Mouse (Mus musculus): ENCODE measurements at regions not wholly inside any gene's neighbourhood (a gene's known extent, or its start where the extent isn't known, plus 50 kb on each side); places are given as distances from the start of the nearest gene placed in this dataset.

DNA sequence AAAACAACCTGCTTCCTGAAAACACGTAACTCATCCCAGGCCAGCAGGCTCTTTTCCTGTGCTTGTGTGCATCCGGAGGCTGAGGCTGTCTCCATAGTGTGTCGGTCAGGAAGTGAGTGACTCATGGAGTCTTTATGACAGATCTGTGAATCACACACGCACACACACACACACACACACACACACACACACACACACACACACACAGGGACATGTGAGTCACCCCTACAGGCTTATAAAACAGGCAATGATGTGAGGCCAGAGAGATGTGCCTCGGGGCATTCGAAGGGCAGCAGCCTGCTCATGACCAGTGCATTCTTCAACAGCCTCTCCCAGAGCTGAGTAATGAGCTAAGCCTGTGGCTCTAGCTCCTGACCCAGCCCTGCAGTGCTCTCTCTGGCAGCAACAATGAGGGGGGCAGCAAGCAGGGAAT lies 97.5 kb upstream of the Dlx2 start:
- DNase-seq: no peak

DNA sequence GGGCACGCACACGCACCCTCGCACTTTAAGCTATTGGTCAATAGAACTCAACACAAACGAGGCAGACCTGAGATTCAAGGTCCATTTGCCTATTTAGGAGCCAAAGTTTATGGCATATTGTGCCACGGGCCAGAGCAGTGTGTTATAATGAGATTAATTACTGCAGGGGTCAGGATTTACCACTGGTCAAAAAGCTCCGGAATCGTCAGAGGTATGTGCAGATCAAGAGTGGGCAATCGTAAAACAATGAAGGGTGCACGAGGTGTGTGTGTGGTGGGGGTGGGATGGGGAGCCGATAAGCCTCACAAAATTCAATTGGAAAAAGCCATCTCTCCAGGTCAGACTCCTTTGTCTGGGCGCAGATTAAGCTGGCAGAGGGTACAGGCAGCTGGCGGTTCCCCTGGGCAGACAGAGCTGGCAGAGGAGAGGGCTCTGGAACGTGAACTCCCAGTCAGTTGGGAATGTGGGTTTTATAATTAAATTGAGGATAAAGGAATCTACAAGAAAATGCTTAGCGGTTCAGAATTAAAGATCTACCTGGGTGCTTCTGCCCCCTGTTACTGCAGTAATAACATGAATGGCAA lies 97.4 kb upstream of the Itga6 start:
- no peak for DNase-seq

DNA sequence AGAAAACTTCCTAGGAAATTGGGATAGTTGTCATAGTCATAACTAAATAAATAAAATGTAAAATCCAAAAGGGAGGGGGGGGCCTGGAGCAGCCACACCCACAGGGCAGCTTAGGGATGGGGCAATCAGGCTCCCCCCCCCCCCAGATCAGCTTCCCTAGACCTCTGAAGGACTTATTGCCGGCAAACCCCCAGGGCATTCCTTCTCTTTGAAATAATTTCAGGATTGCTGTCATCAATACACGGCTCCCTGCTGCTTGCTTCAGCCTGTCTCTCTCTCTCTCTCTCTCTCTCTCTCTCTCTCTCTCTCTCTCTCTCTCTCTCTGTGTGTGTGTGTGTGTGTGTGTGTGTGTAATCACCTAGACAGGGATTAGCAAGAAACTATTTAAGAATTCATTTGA lies 93.8 kb upstream of the Itga6 start:
- DNase-seq: no peak

DNA sequence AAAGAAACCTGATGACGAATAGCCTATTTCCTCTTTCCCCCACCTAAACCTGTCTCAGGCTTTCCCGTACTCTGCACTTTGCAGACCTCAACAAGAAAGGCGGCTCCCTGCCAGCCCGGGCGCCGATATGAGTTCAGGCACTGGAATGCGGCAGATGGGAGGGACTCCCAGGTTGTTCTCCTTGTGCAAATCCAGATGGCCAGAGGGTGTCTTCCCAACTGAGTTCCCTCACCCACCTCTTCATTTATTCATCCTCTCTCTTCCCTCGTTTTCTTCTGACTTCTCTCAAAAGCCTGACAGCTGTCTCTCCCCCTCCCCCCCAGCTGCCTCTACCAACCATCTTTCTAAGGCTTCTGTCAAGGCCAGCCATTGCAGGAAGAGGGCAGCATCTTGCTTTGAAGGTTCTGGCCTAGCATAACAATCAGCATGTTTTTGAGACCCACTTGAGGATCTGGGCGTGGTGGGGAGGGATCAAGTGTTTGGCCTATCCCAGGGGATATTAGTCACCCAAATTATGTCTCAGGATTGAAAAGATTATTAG lies 93.1 kb upstream of the Itga6 start:
- DNase-seq: peak; percentile 38

DNA sequence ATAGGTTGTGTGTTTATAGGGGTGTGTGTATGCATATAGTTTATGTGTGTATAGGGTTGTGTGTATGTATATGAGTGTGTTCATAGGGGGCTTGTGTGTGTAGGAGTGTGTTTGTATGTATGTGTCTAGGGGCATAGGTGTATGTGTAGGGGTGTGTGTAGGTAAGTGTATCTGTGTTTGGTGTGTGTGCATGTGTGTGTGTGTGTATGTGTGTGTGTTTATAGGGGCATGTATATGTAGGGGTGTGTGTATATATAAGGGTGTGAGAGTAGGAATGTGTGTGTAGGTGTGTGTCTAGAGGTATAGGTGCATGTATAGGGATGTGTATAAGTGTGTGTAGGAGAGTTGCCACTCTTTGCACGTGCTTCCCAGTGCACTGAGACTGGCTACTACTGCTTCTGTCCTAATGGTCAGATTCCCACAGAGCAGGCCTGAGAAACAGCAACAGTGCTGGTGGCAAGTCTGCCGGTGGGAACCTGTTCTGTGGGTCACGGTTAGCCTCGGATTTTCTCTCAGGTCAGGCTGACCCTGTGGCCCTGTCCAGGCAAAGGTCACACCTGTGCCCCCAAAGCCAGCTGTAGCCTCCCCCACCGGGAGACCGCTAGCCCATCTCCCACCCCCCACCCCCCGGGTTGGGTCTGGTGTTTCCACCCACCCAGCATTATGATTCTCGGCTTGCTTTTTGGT lies 90.5 kb upstream of the Itga6 start:
- DNase-seq: no peak

DNA sequence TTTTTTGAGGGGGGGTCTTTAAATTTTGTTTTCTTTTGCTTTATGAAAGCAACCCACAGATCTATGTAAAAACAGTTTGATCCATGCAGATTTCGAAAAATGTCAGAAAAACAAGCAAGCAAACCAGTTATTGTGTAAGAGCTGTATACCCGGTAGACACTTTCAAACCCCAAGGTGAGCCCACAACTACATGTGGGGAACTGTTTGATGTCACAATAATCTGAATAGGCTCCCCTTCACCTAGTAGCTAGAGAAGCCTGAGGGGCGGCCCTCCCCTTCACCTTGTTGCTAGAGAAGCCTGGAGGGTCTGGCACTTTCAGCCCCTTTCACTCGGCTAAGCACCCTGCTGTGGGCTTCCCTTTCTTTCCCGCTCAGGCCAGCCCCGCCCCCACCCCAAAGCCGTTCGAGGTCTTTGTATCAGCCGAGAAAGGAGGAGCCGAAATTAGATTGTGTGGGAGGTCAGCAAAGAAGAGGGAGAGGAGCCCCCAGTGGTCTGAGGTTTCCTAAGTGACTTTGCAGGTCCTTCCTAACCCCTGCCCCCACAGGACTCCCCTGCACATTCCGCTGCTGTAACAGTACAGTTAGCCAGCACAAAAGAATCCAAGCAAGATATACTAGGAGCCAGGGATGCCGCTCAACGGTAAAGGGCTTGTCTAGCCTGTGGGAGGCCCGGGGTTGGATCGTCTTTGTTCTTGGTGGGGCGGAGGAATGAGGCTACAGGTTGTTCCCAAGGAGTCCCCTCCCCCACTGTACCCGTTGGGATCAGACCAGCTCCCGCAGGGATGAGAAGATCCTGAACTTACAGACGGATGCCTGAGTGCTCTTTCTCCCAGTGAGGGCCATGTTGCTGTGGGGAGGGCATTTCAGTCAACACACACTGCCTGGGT lies 89.7 kb upstream of the Itga6 start:
- no peak for DNase-seq

DNA sequence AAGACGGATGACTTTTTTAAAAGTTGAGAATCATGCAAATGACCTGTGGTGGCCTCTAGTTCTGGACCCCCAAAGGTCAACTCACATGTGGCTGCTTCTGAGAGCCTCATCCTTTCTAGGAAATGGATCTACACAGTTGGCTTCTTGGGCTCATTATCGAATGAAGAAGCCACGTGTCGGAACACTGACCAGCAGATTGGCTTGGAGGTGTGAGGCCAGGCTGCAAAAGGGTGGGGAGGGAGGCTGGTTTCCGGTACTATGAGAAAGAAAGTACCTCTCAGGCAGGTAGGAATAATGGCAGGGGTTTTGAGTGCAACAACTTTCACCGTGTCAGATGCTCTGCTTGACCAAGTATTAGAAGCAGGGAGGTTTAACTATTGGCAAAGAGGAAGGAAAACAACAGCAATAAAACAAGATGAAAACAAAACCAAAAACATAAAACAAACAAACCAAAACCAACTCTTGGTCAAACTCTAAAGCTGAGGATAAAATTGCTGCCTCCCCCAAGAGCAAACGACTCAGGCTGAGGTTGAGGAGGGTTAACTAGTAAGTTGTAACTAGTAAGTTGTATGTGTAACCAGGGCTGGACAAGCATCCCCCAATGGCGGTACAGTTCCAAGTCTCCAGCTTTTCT lies 88.7 kb upstream of the Itga6 start:
- DNase-seq: no peak

DNA sequence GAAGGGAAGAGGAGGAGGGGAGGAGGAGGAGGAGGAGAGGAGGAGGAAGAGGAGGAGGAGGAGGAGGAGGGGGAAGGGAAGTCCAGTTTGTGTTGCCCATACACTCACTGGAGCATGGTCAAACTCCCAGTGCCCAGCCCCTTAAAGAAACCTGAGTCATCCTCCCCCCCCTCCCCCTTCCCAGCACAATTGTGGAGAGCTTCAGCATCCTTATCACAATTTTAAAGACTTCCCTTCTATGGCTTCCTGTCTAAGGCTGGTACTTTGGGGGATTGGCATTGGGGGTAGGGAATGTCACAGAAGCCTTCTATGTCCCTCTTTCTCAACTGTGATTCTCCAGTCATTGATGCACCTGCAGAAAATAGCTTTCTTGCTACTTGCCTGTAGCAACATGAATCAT lies 84.0 kb upstream of the Itga6 start:
- DNase-seq: no peak

DNA sequence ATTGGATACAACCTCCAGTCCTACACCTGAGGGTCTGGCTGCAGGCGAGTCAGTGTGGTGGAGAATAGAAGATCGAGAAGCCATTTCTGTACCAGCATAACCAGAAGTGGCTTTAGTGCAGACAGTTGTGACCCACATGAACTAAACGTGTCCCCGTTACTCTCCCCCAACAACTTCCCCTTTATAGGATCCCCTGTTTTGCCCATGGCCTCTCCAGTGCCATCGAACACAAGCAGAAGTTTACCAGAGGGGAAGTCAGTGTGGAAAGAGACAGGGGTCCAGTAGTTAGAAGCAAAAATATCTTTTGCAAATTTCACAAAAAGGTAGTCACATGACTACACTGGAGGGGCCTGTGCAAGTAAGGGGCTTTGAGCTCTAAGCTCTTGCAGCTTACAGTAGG lies 83.4 kb upstream of the Itga6 start:
- no peak for DNase-seq

DNA sequence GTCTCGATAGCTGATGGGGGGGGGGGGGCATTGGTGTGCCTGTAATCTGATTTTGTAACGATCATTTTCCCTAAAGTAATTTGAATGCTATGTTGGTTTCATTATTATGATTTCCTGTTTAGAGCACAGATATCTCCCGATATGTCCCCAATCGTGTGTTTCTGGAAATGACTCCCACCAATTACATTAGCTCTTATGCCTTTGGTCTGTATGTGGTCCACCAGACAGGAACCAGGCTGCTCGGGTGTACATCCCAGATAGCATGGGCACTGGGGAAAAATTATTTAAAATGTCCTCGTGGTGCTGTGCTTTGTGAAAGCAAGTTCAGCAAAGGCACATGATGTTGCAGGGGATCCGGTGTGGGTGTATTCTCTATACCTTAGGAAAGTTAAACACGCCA lies 82.0 kb upstream of the Itga6 start:
- no peak for DNase-seq

DNA sequence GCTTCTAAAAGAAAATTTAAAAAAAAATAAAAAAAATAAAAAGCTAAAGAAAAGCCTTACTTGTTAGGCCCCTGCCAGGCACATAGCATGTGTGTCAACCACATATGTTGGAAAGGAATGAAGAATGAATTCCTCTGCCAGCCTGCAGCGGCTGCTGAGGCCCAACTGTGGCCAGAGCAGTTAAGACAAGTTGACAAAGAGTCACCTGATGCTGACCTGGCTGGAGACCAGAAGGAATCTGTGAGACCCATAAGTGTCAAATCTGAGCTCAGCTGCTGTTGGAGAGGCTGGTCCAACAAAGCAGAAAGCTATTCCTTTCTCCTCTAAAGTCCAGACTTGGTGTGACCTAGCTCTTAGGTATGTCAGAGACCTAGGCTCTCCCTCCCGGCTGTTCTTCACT lies 78.5 kb upstream of the Itga6 start:
- DNase-seq: no peak

DNA sequence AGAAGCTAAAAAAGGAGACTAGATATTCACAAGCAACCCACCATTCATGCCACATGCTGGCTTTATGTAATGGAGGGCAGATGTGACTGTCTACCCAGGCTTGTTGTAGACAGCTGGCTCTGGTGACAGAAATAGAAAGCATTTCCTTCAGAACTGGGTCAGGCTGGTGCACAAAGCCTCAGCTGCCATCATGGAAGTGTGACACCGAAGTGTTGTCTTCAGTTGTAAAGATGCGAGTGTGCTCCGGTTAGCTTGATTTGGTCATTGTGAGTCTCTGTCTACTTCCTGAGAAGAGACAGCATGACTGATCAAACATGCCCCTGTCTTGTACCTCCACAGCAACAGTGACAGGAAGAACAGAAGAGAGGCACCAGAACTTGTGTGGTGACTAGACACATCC lies 77.7 kb upstream of the Itga6 start:
- DNase-seq: peak; percentile 20

DNA sequence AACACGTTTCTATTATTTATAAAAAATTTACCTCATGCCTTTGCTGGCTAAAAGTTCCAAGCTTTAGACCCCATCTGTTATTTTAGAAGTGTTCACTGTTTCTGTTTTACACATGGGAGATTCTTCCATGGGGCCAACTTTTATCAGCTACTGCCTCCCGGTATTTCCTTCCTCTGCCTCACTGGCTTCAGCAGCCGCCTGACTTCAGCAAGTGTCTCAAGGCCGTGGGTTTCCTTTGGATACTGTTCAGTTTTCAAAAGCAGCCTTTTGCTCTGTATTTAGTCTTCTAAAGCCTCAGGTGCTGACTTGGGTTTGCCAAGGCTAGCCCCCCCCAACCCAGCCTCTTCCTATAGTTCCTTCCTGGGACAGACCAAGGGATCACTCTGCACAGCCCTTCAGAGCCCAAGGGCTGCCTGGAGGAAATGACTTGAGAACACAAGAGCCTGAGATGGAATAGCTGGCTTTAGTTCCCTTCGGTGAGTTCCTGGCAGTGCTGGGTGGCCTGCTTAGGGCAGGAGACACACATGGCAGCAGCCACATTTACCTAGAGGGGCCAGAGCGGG lies 75.1 kb upstream of the Itga6 start:
- DNase-seq: no peak

DNA sequence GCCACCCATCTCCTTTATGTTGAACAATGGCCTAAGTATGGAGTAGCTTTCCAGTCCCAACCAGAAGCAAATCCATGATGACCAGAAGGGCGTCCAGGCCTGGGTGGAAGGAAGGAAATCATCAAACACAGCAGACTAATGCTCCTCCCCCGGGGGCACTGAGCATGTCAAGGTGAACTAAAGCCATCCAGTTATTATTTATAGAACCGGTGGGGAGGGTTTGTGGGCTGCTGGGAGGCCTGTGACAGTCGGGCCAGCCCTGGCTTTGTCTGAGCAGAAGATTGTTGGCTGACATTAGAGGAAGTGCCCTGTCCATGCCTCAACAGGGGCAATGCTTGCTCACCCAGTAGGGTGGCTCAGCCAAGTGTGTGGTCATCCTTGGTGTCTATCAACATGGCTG lies 74.5 kb upstream of the Itga6 start:
- DNase-seq: no peak

DNA sequence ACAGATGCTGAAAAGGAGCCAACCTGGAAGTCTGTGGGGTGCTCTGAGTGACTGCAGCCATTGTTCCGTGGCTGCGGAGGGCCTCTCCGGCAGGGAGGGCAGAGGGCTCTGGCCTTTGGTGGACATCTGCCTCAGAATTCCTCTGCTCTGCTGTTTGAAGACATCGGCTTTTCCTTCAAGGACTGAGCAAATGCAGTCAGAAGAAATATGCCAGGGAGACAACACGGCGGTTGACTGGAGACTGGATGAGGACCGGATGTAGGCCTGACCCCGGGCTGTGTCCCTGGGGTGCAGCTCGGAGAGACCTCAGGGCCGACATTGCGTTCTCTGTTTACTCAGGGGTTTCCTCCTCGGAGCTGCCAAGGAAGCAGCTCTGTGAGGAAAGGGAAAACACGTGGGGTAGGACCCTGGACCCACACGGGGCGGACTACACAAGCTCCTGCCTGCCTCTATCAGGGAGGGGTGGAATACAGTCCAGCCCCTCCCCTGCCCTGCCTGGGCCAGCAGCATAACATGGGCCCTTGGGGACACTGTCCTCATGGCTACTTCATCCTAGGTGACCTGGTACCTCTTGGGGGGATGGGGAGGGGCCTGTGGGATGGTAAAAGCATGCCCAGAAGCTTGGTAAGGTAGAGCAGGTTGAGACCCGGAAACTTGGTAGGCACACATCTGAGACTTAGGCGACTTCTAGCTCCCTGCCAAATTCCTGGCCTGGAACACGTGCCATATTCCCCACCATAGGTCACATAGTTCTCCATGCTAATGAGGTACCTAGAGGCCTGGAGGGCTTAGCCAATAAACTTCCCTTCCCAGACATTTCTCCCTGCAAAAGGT lies 72.1 kb upstream of the Itga6 start:
- no peak for DNase-seq

DNA sequence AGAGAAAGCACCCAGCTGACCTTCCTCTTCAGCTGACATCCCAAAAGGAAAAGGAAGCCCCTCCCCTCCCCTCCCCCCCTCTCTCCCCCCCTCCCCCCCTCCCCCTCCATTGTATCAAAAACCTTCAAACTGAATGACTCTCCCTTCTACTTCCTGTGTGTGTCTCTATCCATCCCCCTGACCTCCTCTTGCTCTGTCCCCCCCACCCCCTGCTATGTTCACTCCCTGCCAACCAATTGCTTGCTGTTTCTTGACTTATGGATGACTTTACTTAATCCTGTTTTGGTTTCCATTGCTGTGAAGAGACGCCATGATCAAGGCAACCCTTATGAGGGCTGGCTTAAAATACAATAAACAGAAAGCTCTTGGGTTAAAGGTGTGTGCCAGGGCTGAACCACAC lies 64.7 kb upstream of the Itga6 start:
- no peak for DNase-seq

DNA sequence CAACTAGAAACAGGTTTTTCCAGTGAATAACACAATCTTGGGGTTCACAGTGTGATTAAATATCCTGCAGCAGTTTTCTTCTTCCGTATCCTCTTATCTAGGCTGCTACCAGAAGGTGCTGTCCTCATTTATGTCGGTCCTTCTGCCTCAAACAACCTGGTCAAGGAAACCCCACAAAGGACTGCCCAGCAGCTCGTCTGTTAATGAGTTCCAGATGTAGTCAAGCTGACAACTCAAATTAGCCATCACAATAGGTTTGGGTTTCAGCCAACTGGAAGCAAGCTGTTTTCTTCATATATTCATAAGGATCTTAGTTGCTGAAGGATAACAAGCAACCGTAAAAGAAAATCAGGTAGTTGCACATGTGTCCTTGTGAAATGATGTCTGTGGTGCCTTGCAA lies 64.3 kb upstream of the Itga6 start:
- DNase-seq: no peak

DNA sequence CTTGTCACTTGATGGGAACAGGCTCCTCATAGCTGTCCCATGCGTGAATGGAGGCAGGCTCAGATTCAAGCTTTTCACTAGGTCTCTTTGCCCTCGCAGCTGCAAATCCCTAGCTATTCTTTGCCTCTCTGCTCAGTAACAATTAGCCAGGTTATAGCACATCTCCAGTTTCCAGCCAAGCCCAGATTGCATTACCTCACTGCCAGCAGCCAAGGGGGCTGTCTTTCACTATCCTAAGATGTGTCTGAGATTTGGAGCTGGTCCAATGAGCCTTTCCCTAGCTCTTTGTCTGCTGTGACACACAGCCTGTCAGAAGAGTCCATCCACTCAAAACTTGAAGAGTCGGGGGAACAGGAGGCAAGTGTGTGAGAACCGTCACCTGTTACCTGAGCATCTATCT lies 62.0 kb upstream of the Itga6 start:
- no peak for DNase-seq

DNA sequence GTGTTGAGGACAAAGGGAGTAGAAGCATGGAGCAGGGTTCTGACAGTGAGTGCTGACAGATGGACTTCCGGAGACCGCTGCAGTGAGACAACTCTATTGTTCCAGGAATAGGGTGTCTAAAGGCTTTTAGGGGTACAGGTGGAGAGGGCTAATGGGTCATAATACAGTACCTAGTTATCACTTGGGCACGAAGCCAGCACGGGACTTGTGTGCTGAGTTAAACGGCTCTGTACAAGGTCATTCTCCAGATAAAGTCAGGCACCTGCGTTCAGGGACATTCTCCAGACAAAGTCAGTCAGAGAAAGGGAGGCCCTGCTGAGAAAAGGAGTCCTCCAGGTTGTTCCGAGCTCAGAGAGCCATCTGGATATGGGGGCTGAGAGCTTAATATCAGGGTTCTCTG lies 60.2 kb upstream of the Itga6 start:
- no peak for DNase-seq

DNA sequence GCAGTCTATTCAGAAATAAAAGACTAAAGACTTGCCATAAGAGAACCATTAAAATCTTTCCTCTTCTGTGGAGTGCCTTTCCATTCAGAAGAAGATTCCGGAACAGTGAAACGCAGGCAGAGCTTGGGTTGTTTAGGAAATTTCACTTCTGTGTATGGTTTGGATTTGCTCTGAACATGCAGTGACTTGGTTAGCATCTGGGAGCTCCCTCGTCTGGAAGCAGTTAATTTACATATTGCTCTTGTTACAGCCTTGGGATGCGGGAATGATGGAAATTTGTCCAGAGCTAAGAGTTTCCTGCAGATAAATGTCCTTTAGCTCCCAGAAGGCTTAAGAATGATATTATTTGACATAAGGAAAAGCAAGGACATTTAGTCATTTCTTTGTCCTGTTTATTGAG lies 56.4 kb upstream of the Itga6 start:
- DNase-seq: no peak

DNA sequence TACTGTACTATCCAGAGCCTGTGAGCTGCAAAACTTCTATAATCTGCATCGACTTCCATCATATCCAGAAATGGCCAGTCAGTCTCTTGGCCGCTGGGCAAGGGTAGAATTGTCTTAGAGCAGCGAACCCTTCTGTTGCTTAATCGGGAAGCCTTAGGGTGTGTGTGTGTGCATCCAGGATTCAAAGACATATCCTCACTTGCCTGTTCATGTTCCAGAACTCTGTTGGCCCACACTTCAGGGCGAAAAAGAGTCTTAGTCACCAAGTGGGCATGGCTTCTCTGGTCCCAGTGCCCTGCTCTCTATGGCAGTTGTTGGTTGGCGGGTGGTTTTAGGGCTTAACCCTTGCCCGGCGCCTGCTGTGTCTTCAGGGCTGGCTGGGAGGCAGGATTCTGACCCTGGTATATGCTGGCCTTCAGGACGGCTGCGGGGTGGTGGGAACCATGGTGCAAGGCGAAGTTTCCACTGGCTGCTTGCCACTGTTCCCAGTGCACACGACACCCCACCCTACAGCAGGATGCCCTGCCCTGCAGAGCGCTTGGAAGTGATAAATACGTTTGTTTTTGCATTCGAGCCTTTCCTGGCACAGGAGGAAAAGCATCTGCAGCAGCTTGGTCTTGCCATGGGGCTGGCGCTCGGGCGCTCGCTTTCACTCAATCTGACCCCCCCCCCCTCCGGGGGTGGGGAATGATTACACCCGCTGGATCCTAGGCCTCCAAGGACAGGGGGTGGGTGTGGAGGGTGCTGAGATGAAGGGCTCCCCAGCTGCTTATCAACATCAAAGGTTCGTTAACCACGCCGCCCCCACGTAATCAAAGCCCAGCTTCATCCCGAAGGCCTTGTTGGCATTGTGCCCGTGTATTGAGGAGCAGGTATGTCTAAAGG lies 54.9 kb upstream of the Itga6 start:
- DNase-seq: no peak

Measured in right cerebral cortex, postnatal 25 days (tissue).